Mouse (Mus musculus) liver, embryonic 15.5 days (tissue): ENCODE results near the gene Mtf2. TPM values are rescaled to one million over a fixed set of nuclear protein-coding genes. Genes with fewer than 3 reads are reported as not detected.
A peak's percentile ranks its signal among the peaks of the same experiment; 100 is the strongest.
"Not testable (repeated sequence)": the region's sequence is repeated elsewhere in the genome, so short reads cannot be mapped to it uniquely, and the experiment has no call there.

Experiments
- ATAC-seq: fragments of 200-750 bp; cut with Nextera tagmentation; 2 replicates; pipeline ENCODE4 v1.8.0; 2017; ENCODE audit warnings: moderate number of reproducible peaks, mild to moderate bottlenecking, moderate library complexity; ENCODE audit not compliant: insufficient read depth
- H3K27ac ChIP-seq: fragments of 300-500 bp; sonication (generic); replicated peaks from 2 replicates; pipeline ENCODE4 v1.5.1; 2015; ENCODE audit warnings: mild to moderate bottlenecking, inconsistent platforms
- H3K27me3 ChIP-seq: fragments of 300-500 bp; sonication (generic); 2 replicates; pipeline ENCODE4 v1.6.1; 2015; ENCODE audit warnings: mild to moderate bottlenecking, inconsistent platforms
- H3K36me3 ChIP-seq: fragments of 300-500 bp; sonication (generic); replicated peaks from 2 replicates; pipeline ENCODE4 v1.6.1; 2015; ENCODE audit warnings: moderate library complexity, mild to moderate bottlenecking, inconsistent platforms
- H3K4me1 ChIP-seq: fragments of 300-500 bp; sonication (generic); replicated peaks from 2 replicates; pipeline ENCODE4 v1.6.1; 2015; ENCODE audit warnings: inconsistent platforms
- H3K4me2 ChIP-seq: fragments of 300-500 bp; sonication (generic); 2 replicates; pipeline ENCODE4 v1.6.1; 2015; ENCODE audit warnings: moderate library complexity, mild to moderate bottlenecking, inconsistent platforms
- H3K4me3 ChIP-seq: fragments of 300-500 bp; sonication (generic); replicated peaks from 2 replicates; pipeline ENCODE4 v1.5.1; 2015; ENCODE audit warnings: mild to moderate bottlenecking, inconsistent platforms
- H3K9ac ChIP-seq: fragments of 300-500 bp; sonication (generic); 2 replicates; pipeline ENCODE4 v1.6.1; 2015; ENCODE audit warnings: moderate library complexity, mild to moderate bottlenecking, inconsistent platforms
- H3K9me3 ChIP-seq: fragments of 300-500 bp; sonication (generic); replicated peaks from 2 replicates; pipeline ENCODE4 v1.6.1; 2016; ENCODE audit warnings: inconsistent platforms
- WGBS: fragments of 180-500 bp; shearing (Covaris S2); methylation state at CpG from one replicate; pipeline ENCODE4 v1.1.7; 2015; ENCODE audit warnings: mixed read lengths; ENCODE audit not compliant: insufficient replicate concordance; 5-methylcytosine and 5-hydroxymethylcytosine counted together
- polyA plus RNA-seq: library from polyadenylated mRNA; unstranded; fragments of >200 nt; fragmentation: Nextera tagmentation; extraction: Ambion mirVana; gene quantifications from 2 replicates; pipeline ENCODE4 v1.2.1, GENCODE M21; 2015

Mtf2 gene
- polyA plus RNA-seq, result 33.2 and 36.6 TPM in 2 replicates

DNA sequence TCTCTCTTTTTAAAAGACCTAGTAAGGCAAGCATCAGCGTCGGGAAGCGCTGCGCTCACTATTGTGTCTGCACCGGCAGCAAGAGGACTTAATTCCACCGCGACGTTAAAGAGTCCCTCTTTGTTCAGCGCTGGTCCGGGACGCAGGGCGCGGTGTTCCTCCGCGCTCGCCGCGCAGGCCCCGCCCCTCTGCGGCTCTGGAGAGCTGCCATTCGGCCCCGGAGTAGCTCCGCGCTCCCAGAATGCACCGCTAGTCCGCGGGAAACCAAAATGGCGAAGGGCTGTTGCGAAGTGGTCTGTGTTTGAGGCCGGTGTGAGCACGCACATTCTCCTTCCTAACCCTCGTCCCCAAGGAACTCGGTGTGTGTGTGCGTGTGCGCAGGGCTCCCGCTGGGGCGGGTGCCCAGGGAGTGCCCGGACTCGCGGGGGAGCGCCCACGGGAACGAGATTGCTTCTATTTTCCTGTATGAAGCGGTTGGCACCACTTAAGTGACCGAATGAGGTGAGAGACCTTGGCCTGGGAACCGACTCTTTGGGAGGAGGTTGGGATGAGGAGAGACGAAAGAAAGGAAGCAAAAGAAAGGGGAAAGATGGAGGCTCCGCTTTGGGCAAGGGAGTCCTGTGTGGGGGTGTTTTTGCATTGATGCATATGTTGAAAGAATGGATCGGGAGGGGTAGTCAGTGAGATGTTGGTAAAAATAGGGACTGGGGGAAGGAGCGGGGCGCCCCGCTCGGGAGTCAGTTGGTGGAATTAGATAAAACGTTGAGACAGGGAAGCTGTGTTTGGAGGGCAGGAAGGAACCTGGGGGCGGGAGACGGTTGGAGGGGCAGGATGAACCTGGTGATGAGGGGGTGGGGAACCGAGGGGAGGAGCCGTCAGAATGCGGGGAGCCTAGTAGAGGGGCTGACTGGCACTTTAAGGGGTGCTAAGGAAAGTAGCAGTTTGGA is at the start of gene Mtf2:
Gene Mtf2 (plus strand): TSS at position 210 of the 947 bp plus-strand sequence.
- H3K9ac ChIP-seq, result peak within 1 kb of the TSS; percentile 95
- under 1% methylated on average over 59 of the region's 59 CpGs for WGBS
- H3K4me1 ChIP-seq, result peaks cover 16% of the 10 kb centered on the region
- no peaks in the 10 kb centered on the region for H3K27me3 ChIP-seq
- peak within 1 kb of the TSS; percentile 85 for H3K27ac ChIP-seq
- H3K4me3 ChIP-seq, result peak within 1 kb of the TSS; percentile 94
- peaks cover 21% of the 10 kb centered on the region for H3K36me3 ChIP-seq
- no peaks in the 10 kb centered on the region for H3K9me3 ChIP-seq
- peak; percentile 98 for ATAC-seq
- peak within 1 kb of the TSS; percentile 92 for H3K4me2 ChIP-seq

DNA sequence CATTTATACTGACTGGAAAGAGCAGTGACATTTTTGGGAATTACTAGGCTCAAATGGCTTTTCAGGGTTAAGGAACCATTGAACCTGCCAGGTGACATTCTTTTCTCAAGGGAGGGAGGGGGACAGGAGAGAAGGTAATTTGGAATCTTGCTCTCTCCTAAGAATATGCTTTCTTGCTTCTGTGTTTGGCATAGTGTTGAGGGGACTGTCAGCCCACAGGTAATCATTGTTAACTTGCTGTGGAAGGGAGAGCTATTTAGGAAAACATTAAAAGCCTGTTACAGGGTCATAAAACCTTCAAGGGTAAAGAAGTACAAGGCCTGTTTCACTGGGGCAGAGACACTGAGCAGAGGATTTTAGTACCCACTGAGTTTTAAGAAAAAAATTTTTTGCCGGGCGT is 48.2 kb upstream of the Mtf2 start:
- Histone ChIP-seq H3K9me3 (no peaks in the 10 kb centered on the region), H3K4me2 (no peak overlapping the region), H3K4me1 (no peaks in the 10 kb centered on the region), H3K36me3 (no peaks in the 10 kb centered on the region), H3K4me3 (no peak overlapping the region), H3K27me3 (0 out of 2 replicates have a peak, but pooled peaks cover 3% of the 10 kb centered on the region), H3K27ac (no peak overlapping the region), H3K9ac (no peak overlapping the region)
- ATAC-seq, result no peak
- 68% methylated on average over 2 of the region's 2 CpGs for WGBS

DNA sequence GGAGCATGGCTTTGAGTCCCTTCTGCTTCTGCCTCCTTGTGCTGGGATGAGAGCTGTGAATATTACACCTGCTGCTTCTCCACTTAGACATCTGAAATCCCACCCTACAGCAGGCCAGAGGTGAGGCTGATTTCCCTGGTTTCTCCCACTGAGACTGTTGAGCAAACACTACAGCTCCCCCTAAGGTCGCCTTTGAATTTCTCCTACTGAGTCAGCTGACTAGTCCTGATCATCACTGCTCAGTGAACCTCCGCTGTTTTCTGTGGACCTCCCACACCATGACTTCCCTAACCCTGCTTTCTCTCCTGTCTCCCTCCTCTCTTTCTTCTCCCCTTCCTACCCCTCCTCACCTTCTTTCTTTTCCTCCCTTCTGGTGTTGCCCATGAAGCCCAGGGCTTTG is 46.1 kb upstream of the Mtf2 start:
- no peaks in the 10 kb centered on the region for H3K9me3 ChIP-seq
- no peak overlapping the region for H3K27ac ChIP-seq
- no peaks in the 10 kb centered on the region for H3K36me3 ChIP-seq
- H3K4me3 ChIP-seq, result no peak overlapping the region
- no peak for ATAC-seq
- no peak overlapping the region for H3K9ac ChIP-seq
- 21% methylated on average over 2 of the region's 2 CpGs for WGBS
- H3K4me2 ChIP-seq, result no peak overlapping the region
- H3K4me1 ChIP-seq, result no peaks in the 10 kb centered on the region
- H3K27me3 ChIP-seq, result 0 out of 2 replicates have a peak, but pooled peaks cover 3% of the 10 kb centered on the region

DNA sequence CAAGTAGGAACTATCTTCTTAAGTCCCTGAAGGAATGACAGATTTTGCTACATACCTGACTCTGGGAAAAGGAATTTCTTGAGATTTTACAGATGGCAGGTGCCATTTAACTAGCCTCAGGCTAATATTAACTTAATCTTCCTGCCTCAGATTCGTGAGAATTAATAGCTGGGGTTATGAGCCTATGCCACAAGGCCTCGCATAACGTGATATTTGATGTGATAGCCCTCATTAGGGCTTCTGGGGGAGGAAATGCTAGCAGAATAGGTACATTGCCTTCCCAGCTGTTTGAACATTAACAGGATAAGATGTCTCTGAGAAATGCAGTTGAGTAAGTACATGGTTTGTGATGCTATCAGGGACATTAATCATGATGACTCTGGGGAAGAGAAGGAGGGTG is 44.1 kb upstream of the Mtf2 start:
- Histone ChIP-seq H3K27ac (no peak overlapping the region), H3K9ac (no peak overlapping the region), H3K9me3 (no peaks in the 10 kb centered on the region), H3K4me1 (no peaks in the 10 kb centered on the region), H3K27me3 (0 out of 2 replicates have a peak, but pooled peaks cover 3% of the 10 kb centered on the region), H3K4me2 (no peak overlapping the region), H3K36me3 (no peaks in the 10 kb centered on the region), H3K4me3 (no peak overlapping the region)
- WGBS, result 55% methylated on average over 3 of the region's 3 CpGs
- no peak for ATAC-seq

DNA sequence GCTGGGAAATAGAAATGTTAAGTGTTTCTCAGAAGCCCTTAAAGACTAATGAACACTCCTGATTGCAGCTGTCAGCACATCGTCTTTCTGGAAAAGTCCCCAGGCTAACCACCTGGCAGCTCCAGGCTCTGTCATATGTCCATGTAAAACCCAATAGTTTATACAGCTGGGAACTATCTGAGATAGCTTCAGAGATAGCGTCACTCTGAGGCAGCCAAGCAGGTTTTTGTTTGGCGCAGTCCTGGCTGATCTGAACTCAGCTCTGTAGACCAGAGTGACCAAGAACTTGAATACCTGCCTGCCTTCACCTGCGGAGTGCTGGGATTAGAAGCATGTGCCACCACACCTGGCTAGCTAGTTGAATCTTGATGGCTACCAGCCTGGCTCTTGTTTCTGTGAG is 37.2 kb upstream of the Mtf2 start:
- Histone ChIP-seq H3K4me1 (peaks cover 31% of the 10 kb centered on the region), H3K27me3 (no peaks in the 10 kb centered on the region), H3K4me2 (no peak overlapping the region), H3K36me3 (no peaks in the 10 kb centered on the region), H3K27ac (no peak overlapping the region), H3K9me3 (no peaks in the 10 kb centered on the region), H3K9ac (no peak overlapping the region), H3K4me3 (no peak overlapping the region)
- no peak for ATAC-seq
- WGBS, result 89% methylated on average over 4 of the region's 4 CpGs

DNA sequence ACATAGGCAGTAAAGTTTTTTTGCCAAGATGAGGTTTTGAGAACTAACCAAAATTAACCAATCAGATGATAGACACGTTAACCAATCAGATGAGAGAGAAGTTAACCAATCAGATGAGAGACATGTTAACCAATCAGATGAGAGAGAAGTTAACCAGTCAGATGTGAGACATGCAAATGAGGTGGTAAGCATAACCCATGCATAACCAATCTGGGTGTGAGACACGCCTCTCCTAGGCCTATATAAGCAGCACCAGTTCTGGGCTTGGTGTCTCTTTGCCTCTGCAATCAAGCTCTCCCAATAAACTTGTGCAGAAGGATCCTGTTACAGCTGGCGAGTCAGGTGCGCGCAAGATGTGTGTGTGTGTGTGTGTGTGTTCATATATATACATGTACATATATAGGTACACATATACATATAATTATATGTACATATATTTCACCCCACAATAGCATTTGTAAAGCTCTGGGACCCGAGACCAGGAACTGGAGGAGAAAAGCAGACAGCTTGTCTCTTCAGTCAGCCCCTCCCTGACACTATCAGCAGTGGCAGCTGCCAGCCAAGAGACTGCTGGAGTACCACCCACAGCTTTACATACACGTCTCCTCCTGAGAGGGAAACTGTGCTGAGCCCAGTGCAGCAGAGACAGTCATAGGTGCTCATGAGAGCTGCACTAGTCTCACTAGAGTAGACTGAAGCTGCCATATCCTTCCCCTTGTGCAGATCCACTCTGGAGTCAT is 36.5 kb upstream of the Mtf2 start:
- Histone ChIP-seq H3K4me1 (peaks cover 31% of the 10 kb centered on the region), H3K4me2 (peak overlapping the region; percentile 32), H3K27ac (peak overlapping the region; percentile 70)
- H3K27me3 ChIP-seq, H3K9me3 ChIP-seq, H3K9ac ChIP-seq, H3K36me3 ChIP-seq, H3K4me3 ChIP-seq: not testable (repeated sequence)
- WGBS, result 68% methylated on average over 7 of the region's 7 CpGs
- peak; percentile 94 for ATAC-seq

DNA sequence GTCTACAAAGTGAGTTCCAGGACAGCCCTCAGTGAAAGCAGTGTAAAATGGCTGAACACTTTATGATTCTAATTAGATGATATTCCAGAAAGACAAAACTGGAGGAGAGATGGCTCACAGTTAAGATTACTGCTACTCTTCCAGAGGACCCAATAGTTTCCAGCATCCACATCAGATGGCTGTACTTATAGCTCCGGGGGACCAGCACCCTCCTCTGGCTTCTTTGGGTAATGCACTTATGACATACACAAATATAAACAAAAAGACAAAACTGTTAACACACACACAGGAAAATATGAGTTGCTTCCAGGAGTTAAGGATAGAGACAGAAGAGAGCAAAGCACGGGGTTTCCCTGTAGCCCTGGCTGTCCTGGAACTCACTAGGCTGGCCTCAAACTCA is 35.5 kb upstream of the Mtf2 start:
- Histone ChIP-seq H3K4me3 (no peak overlapping the region), H3K4me2 (no peak overlapping the region), H3K36me3 (no peaks in the 10 kb centered on the region), H3K9me3 (no peaks in the 10 kb centered on the region), H3K4me1 (peaks cover 31% of the 10 kb centered on the region), H3K27me3 (no peaks in the 10 kb centered on the region), H3K27ac (no peak overlapping the region; the same call in 1 of the 2 replicates), H3K9ac (no peak overlapping the region)
- 50% methylated on average over 2 of the region's 2 CpGs for WGBS
- no peak for ATAC-seq

DNA sequence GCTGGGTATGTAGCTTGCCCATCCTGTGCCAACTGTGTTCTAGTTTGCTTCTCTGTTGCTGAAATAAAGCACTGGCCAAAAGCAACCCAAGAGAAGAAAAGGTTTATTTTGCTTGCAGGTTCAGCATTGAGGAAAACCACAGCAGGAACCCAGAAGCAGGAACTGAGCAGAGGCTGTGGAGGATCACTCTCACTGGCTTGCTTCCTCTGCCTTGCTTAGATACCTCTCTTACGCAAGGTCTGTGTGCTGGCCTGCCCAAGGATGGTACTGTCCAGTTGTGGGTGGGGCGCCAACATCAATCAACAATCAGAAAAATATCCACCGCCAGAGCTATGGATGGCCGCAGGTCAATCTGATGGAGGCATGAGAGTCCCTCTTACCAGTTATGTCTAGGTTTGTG is 34.2 kb upstream of the Mtf2 start:
- H3K4me2 ChIP-seq, result no peak overlapping the region
- H3K27me3 ChIP-seq, result no peaks in the 10 kb centered on the region
- H3K4me1 ChIP-seq, result peaks cover 31% of the 10 kb centered on the region
- H3K4me3 ChIP-seq, result no peak overlapping the region
- H3K27ac ChIP-seq, result no peak overlapping the region
- 72% methylated on average over 4 of the region's 4 CpGs for WGBS
- no peak overlapping the region for H3K9ac ChIP-seq
- H3K36me3 ChIP-seq, result no peaks in the 10 kb centered on the region
- no peaks in the 10 kb centered on the region for H3K9me3 ChIP-seq
- no peak for ATAC-seq

DNA sequence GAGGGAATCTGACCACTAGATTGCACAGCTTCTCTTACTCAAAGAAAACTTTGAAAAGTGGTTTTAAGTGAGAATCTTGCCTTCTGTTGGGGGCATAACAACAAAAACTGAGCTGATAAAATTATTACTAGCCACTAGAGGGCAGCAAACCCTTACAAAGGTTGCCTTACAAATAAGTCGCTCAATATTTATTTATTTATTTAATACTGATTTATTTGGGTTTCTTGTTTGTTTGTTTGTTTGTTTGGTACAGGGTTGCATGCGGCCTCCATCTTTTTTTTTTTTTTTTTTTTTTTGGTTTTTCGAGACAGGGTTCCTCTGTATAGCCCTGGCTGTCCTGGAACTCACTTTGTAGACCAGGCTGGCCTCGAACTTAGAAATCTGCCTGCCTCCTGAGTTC is 31.3 kb upstream of the Mtf2 start:
- 29% methylated on average over 4 of the region's 4 CpGs for WGBS
- H3K36me3 ChIP-seq, result no peaks in the 10 kb centered on the region
- H3K9me3 ChIP-seq, result no peaks in the 10 kb centered on the region
- no peak overlapping the region for H3K4me2 ChIP-seq
- H3K27ac ChIP-seq, result no peak overlapping the region
- peaks cover 11% of the 10 kb centered on the region for H3K4me1 ChIP-seq
- no peak overlapping the region for H3K9ac ChIP-seq
- no peak for ATAC-seq
- 0 out of 2 replicates have a peak, but pooled peaks cover 4% of the 10 kb centered on the region for H3K27me3 ChIP-seq
- H3K4me3 ChIP-seq, result no peak overlapping the region

DNA sequence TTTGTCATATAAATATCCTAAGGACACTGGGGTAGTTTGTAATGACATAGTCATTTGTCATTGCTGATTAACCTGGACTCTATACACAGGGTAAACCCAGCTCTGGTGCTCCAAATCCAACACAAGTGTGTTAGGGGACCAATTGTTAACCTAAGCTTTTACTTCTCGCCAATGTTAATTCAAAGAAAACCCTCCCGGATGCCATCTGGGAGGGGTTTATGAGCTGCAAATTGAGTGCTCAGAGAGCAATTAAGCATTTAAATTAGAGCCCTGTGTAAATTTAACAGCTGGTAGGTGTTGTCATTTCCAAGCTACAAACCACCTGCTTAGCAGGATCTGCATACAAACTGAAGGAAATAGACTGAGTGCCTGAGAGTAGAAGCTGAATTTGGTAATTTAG is 30.0 kb upstream of the Mtf2 start:
- ATAC-seq, result no peak
- 30% methylated on average over 2 of the region's 2 CpGs for WGBS
- H3K4me3 ChIP-seq, result no peak overlapping the region
- H3K36me3 ChIP-seq, result no peaks in the 10 kb centered on the region
- H3K27me3 ChIP-seq, result 0 out of 2 replicates have a peak, but pooled peaks cover 4% of the 10 kb centered on the region
- no peaks in the 10 kb centered on the region for H3K4me1 ChIP-seq
- H3K9me3 ChIP-seq, result no peaks in the 10 kb centered on the region
- no peak overlapping the region for H3K9ac ChIP-seq
- H3K4me2 ChIP-seq, result no peak overlapping the region
- no peak overlapping the region for H3K27ac ChIP-seq

DNA sequence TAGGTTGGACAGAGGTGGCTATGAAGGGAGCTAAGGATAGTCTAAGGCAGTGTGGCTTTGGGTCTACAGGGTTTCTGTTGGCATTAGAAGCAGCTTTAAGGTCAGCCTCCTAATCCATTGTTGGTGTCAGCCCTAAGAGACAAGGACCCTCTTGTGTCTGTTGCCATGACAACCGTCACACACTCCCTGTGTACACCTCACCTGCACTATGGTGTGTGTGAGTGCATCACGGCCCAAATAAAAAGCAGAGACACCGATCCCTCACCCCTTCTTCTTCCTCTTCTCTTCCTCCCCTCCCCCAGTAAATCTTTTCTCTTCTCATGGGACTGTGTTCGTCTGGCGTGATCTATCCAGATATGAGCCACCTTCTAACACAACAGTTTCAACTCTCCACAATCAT is 23.4 kb upstream of the Mtf2 start:
- Histone ChIP-seq H3K27ac (no peak overlapping the region), H3K4me3 (no peak overlapping the region), H3K36me3 (no peaks in the 10 kb centered on the region), H3K9me3 (no peaks in the 10 kb centered on the region), H3K27me3 (0 out of 2 replicates have a peak, but pooled peaks cover 4% of the 10 kb centered on the region), H3K4me1 (no peaks in the 10 kb centered on the region), H3K9ac (no peak overlapping the region), H3K4me2 (no peak overlapping the region)
- ATAC-seq, result no peak
- 69% methylated on average over 5 of the region's 5 CpGs for WGBS
